Mouse (Mus musculus): ENCODE results near the gene Trim9. TPM values are rescaled to one million over a fixed set of nuclear protein-coding genes. Genes with fewer than 3 reads are reported as not detected.

The Trim9 gene
- polyA plus RNA-seq, 1 experiment = 0.19 TPM

DNA sequence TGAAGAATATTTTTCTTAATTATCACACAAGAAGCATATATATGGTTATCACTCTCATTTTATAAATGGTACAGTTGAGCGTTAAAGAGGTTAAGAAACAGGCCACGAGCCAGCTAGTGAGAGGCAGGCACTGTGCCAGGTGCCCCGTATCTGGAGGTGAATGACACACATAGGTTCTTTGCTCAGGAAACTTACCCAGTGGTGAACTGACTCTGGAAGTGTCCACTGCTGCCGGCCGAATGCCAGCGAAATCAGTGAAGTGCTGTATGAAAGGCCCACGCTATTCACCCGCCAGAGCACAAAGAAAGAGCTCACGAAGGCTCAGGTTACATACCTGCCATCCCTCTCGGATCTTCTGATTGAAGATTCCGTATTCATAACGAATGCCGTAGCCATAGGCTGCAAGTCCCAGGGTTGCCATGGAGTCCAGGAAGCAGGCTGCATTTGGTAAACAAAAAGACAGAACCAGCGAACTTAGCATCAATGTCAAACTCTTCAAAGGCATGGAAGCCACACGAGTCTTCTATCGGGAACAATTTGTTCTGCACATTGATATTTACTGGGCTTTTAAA lies 131.1 kb downstream of the Trim9 start:
- H3K4me3 ChIP-seq (ENCODE audit: insufficient read depth, low read depth, low read length) = no peak overlapping the region
- 64% methylated on average over 16 of the region's 16 CpGs for WGBS
- H3K27ac ChIP-seq (ENCODE audit: insufficient read depth, low read depth, low read length) = no peak overlapping the region
- no peaks in the 10 kb centered on the region for H3K36me3 ChIP-seq (ENCODE audit: control insufficient read depth, insufficient read depth, low read length)
- H3K27me3 ChIP-seq (replicated peaks; ENCODE audit: control insufficient read depth, insufficient read depth, low read length) = no peaks in the 10 kb centered on the region
- H3K4me1 ChIP-seq (ENCODE audit: control insufficient read depth, insufficient read depth, low read length) = no peaks in the 10 kb centered on the region
- TF ChIP-seq CTCF (conservative IDR thresholded peaks at IDR 0.05; ENCODE audit: insufficient read depth, insufficient read length, low read depth, low read length) (no peak), POLR2A (IDR thresholded peaks at IDR 0.05; ENCODE audit: low read depth, low read length) (no peak)
- DNase-seq = peak; percentile 27

DNA sequence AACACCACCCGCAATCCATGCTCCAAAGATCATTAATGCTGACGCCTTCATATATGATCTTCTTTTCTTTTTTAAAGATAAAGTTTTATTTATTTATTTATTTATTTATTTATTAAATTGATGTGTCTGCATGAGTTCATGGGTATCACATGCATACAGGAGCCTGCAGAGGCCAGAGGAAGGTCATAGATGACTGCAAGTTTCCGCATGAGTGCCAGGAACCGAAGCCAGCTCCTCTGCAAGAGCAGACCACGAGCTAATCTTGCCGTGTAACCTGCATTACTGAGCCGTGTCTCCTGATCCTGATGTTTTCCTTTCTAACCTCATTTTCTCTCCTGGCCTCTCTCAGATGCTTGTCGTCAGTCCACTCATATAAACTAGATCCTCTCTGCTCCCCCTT lies 133.1 kb downstream of the Trim9 start:
- peak; percentile 19 for DNase-seq

DNA sequence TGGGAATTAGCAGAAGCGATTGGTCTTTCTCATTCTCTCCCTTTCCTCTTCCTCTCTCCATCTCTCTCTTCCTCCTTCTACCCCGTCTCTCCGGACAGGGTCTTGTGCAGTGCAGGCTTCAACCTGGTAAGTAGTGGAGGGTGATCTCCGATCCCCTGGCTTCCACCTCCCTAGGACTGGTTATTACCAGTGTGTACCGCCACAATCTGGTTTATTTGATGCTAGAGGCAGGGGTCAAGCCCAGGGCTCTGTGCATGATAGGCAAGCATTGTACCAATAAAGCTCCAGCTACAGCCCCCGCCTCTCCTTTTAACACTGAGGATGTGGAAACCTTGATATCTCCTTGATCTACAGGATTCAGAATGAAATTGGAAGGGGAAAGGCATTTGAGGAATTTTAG lies 133.8 kb downstream of the Trim9 start:
- Histone ChIP-seq H3K4me3 (ENCODE audit: insufficient read depth, low read depth, low read length) (no peak overlapping the region), H3K36me3 (ENCODE audit: control insufficient read depth, insufficient read depth, low read length) (no peaks in the 10 kb centered on the region), H3K27me3 (replicated peaks; ENCODE audit: control insufficient read depth, insufficient read depth, low read length) (no peaks in the 10 kb centered on the region), H3K4me1 (ENCODE audit: control insufficient read depth, insufficient read depth, low read length) (no peaks in the 10 kb centered on the region), H3K27ac (ENCODE audit: insufficient read depth, low read depth, low read length) (no peak overlapping the region)
- TF ChIP-seq POLR2A (IDR thresholded peaks at IDR 0.05; ENCODE audit: low read depth, low read length) (no peak), CTCF (conservative IDR thresholded peaks at IDR 0.05; ENCODE audit: insufficient read depth, insufficient read length, low read depth, low read length) (no peak)
- 77% methylated on average over 6 of the region's 6 CpGs for WGBS
- no peak for DNase-seq

More for the DNA sequence above, 133.1 kb downstream of the Trim9 start:
- H3K4me3 ChIP-seq (ENCODE audit: insufficient read depth, low read depth, low read length) = no peak overlapping the region
- TF ChIP-seq POLR2A (IDR thresholded peaks at IDR 0.05; ENCODE audit: low read depth, low read length) (no peak), CTCF (conservative IDR thresholded peaks at IDR 0.05; ENCODE audit: insufficient read depth, insufficient read length, low read depth, low read length) (no peak)
- WGBS = 54% methylated on average over 8 of the region's 8 CpGs
- no peak overlapping the region for H3K27ac ChIP-seq (ENCODE audit: insufficient read depth, low read depth, low read length)
- H3K27me3 ChIP-seq (replicated peaks; ENCODE audit: control insufficient read depth, insufficient read depth, low read length) = no peaks in the 10 kb centered on the region
- no peaks in the 10 kb centered on the region for H3K4me1 ChIP-seq (ENCODE audit: control insufficient read depth, insufficient read depth, low read length)
- no peaks in the 10 kb centered on the region for H3K36me3 ChIP-seq (ENCODE audit: control insufficient read depth, insufficient read depth, low read length)

DNA sequence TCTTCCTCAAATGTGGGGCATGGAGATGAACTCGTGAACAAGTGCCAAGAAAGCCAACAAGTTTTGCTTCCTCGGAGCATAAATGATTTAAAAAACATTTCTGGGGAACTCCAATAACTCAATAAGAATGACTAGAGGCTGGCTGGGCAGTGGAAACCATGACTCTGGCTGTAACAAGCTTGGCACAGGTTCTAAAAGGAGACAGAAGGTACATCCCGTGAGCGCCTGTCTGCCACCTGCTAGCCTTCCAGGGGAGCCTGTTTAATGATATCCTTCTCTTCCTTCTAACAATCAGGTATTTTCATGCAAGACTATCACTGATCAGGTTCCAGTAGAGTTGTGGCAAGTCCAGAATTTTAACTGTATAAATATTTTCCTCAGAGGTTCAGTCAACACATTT lies 134.9 kb downstream of the Trim9 start:
- Histone ChIP-seq H3K27ac (ENCODE audit: insufficient read depth, low read depth, low read length) (no peak overlapping the region), H3K36me3 (ENCODE audit: control insufficient read depth, insufficient read depth, low read length) (no peaks in the 10 kb centered on the region), H3K4me1 (ENCODE audit: control insufficient read depth, insufficient read depth, low read length) (no peaks in the 10 kb centered on the region), H3K27me3 (replicated peaks; ENCODE audit: control insufficient read depth, insufficient read depth, low read length) (no peaks in the 10 kb centered on the region), H3K4me3 (ENCODE audit: insufficient read depth, low read depth, low read length) (no peak overlapping the region)
- 59% methylated on average over 4 of the region's 4 CpGs for WGBS
- TF ChIP-seq POLR2A (IDR thresholded peaks at IDR 0.05; ENCODE audit: low read depth, low read length) = no peak
- TF ChIP-seq CTCF (conservative IDR thresholded peaks at IDR 0.05; ENCODE audit: insufficient read depth, insufficient read length, low read depth, low read length) = no peak
- no peak for DNase-seq

DNA sequence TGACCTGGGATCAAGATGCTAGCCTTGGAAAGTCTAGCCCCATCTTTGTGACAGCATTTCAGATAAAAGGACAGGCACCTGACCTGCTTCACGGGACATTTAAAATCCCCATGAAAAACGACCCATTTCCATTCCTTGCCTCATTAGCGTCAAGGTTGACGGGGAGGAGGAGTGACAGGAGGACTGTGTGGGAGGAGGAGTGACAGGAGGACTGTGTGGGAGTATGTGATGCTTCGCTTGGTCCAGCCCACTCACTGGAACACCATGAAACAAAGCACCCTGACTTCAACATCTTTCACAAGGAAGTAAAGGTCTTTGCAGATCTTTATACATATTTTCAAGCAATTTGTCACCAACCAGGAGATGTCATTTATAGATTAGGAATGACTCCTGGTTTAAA lies 139.2 kb downstream of the Trim9 start:
- no peaks in the 10 kb centered on the region for H3K4me1 ChIP-seq (ENCODE audit: control insufficient read depth, insufficient read depth, low read length)
- no peak for DNase-seq
- no peaks in the 10 kb centered on the region for H3K27me3 ChIP-seq (replicated peaks; ENCODE audit: control insufficient read depth, insufficient read depth, low read length)
- H3K4me3 ChIP-seq (ENCODE audit: insufficient read depth, low read depth, low read length) = no peak overlapping the region
- H3K36me3 ChIP-seq (ENCODE audit: control insufficient read depth, insufficient read depth, low read length) = no peaks in the 10 kb centered on the region
- TF ChIP-seq POLR2A (IDR thresholded peaks at IDR 0.05; ENCODE audit: low read depth, low read length) = no peak
- TF ChIP-seq CTCF (conservative IDR thresholded peaks at IDR 0.05; ENCODE audit: insufficient read depth, insufficient read length, low read depth, low read length) = no peak
- WGBS = 47% methylated on average over 5 of the region's 5 CpGs
- H3K27ac ChIP-seq (ENCODE audit: insufficient read depth, low read depth, low read length) = no peak overlapping the region

DNA sequence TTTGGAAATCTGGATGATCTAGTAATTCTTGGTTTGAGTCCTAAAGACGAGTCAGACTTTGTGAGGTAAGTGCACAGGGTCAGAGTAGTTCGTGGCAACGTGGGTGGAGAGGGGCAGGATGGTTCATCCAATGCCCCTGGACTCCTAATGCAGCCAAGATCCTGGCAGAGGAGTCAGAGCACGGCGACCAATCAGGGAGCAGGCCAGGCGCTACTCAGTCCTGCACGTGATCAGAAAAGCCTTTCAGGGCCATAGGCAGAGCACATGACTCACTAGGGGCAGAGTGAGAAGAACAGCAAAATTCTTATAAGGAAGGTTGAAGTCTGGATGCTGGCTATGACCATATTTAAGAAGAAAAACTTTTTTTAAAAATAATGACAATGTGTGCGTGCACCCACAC lies 143.0 kb downstream of the Trim9 start:
- DNase-seq = no peak
- no peaks in the 10 kb centered on the region for H3K27me3 ChIP-seq (replicated peaks; ENCODE audit: control insufficient read depth, insufficient read depth, low read length)
- no peak for TF ChIP-seq CTCF (conservative IDR thresholded peaks at IDR 0.05; ENCODE audit: insufficient read depth, insufficient read length, low read depth, low read length)
- no peak for TF ChIP-seq POLR2A (IDR thresholded peaks at IDR 0.05; ENCODE audit: low read depth, low read length)
- H3K4me3 ChIP-seq (ENCODE audit: insufficient read depth, low read depth, low read length) = no peak overlapping the region
- 82% methylated on average over 8 of the region's 8 CpGs for whole genome bisulfite sequencing
- H3K36me3 ChIP-seq (ENCODE audit: control insufficient read depth, insufficient read depth, low read length) = no peaks in the 10 kb centered on the region
- no peaks in the 10 kb centered on the region for H3K4me1 ChIP-seq (ENCODE audit: control insufficient read depth, insufficient read depth, low read length)
- H3K27ac ChIP-seq (ENCODE audit: insufficient read depth, low read depth, low read length) = no peak overlapping the region

DNA sequence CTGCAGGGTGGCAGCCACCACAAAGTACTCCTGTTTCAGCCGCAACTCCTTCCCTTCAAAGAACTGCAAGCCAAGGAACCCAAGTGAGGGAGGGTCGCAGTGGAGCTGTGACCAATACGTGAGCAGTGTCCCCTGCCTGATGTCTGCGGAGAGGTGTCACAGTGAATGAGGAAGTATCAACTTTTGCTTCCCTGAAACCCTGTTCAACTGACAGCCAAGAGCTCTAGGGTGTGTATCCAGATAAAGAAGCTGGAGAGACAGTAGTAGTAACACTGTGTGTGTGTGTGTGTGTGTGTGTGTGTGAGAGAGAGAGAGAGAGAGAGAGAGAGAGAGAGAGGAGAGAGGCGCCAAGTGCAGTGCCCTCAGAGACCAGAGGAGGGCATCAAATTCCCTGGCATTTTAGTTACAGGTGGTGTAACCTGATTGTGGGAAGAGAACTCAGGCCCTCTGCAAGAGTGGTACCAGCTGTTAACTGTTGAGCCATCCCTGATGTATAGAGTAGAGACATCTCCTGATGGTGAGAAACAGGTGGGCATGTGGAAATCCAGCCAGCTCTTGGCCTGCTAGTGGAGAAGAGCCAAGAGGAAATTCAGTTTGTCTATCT lies 145.4 kb downstream of the Trim9 start:
- 82% methylated on average over 5 of the region's 5 CpGs for WGBS
- no peak overlapping the region for H3K27ac ChIP-seq (ENCODE audit: insufficient read depth, low read depth, low read length)
- H3K27me3 ChIP-seq (replicated peaks; ENCODE audit: control insufficient read depth, insufficient read depth, low read length) = no peaks in the 10 kb centered on the region
- no peak overlapping the region for H3K4me3 ChIP-seq (ENCODE audit: insufficient read depth, low read depth, low read length)
- H3K36me3 ChIP-seq (ENCODE audit: control insufficient read depth, insufficient read depth, low read length) = no peaks in the 10 kb centered on the region
- no peaks in the 10 kb centered on the region for H3K4me1 ChIP-seq (ENCODE audit: control insufficient read depth, insufficient read depth, low read length)
- TF ChIP-seq CTCF (conservative IDR thresholded peaks at IDR 0.05; ENCODE audit: insufficient read depth, insufficient read length, low read depth, low read length) (peak; percentile 29; the same call in 1 of the 2 replicates), POLR2A (IDR thresholded peaks at IDR 0.05; ENCODE audit: low read depth, low read length) (no peak)
- DNase-seq = no peak

Measured in kidney, adult 2 months (tissue).